Mouse (Mus musculus) limb, embryonic 14.5 days (tissue): ENCODE measurements at regions not wholly inside any gene's neighbourhood (a gene's known extent, or its start where the extent isn't known, plus 50 kb on each side); places are given as distances from the start of the nearest gene placed in this dataset.

Experiments used
- ATAC-seq: fragments of 200-750 bp; cut with Nextera tagmentation; 2 replicates; pipeline ENCODE4 v1.8.0; 2017; ENCODE audit warnings: low read depth, moderate number of reproducible peaks, moderate TSS enrichment; ENCODE audit not compliant: low FRiP score
- DNase-seq: peaks from one replicate; pipeline ENCODE4 v3.0.0-alpha.2; 2015; ENCODE audit warnings: low spot score
- H3K27ac ChIP-seq: fragments of 300-500 bp; sonication (generic); replicated peaks from 2 replicates; pipeline ENCODE4 v1.5.1; 2014; ENCODE audit warnings: low read depth, mild to moderate bottlenecking, low read length, moderate library complexity, mixed read lengths
- H3K27me3 ChIP-seq: fragments of 300-500 bp; sonication (generic); 2 replicates; pipeline ENCODE4 v1.6.1; 2014; ENCODE audit warnings: low read length, mixed read lengths; ENCODE audit not compliant: control insufficient read depth, insufficient read depth
- H3K36me3 ChIP-seq: fragments of 300-500 bp; sonication (generic); 2 replicates; pipeline ENCODE4 v1.6.1; 2014; ENCODE audit warnings: mild to moderate bottlenecking, low read length, moderate library complexity, mixed read lengths; ENCODE audit not compliant: control insufficient read depth, insufficient read depth
- H3K4me1 ChIP-seq: fragments of 300-500 bp; sonication (generic); 2 replicates; pipeline ENCODE4 v1.6.1; 2014; ENCODE audit warnings: antibody characterized with exemption, low read length, mixed read lengths; ENCODE audit not compliant: control insufficient read depth, insufficient read depth
- H3K4me2 ChIP-seq: fragments of 300-500 bp; sonication (generic); replicated peaks from 2 replicates; pipeline ENCODE4 v1.6.1; 2014; ENCODE audit warnings: low read depth, mild to moderate bottlenecking, low read length, moderate library complexity; ENCODE audit not compliant: severe bottlenecking
- H3K4me3 ChIP-seq: fragments of 300-500 bp; sonication (generic); replicated peaks from 2 replicates; pipeline ENCODE4 v1.5.1; 2014; ENCODE audit warnings: low read length
- H3K9ac ChIP-seq: fragments of 300-500 bp; sonication (generic); 2 replicates; pipeline ENCODE4 v1.6.1; 2014; ENCODE audit warnings: mild to moderate bottlenecking, low read depth, low read length, moderate library complexity; ENCODE audit not compliant: severe bottlenecking
- H3K9me3 ChIP-seq: fragments of 300-500 bp; sonication (generic); 2 replicates; pipeline ENCODE4 v1.6.1; 2016; ENCODE audit warnings: low read length; ENCODE audit not compliant: control insufficient read depth
- POLR2A ChIP-seq: fragments of 200-500 bp; IDR thresholded peaks from 2 replicates; pipeline ENCODE4 v1.8.0; 2012; ENCODE audit warnings: inconsistent platforms, mild to moderate bottlenecking, moderate library complexity, borderline replicate concordance; ENCODE audit not compliant: insufficient read depth, insufficient read length; ENCODE audit errors: extremely low read depth
- WGBS: fragments of 180-500 bp; shearing (Covaris S2); extraction: QIAGEN DNeasy Blood & Tissue Kit; methylation state at CpG from one replicate; pipeline ENCODE4 v1.1.7; 2014; 5-methylcytosine and 5-hydroxymethylcytosine counted together

GRCm38 (mm10) chr8:60071610-60072009, 431.4 kb downstream of the Gm10283 start:
- no peak overlapping the region for H3K4me2 ChIP-seq

GRCm38 (mm10) chr8:60055063-60055462, 447.9 kb downstream of the Gm10283 start:
- 79% methylated on average over 2 of the region's 2 CpGs for WGBS
- H3K9ac ChIP-seq = no peak overlapping the region
- H3K36me3 ChIP-seq = no peaks in the 10 kb centered on the region
- H3K4me3 ChIP-seq = no peak overlapping the region
- H3K4me2 ChIP-seq = no peak overlapping the region
- no peaks in the 10 kb centered on the region for H3K9me3 ChIP-seq
- H3K4me1 ChIP-seq = no peaks in the 10 kb centered on the region
- H3K27ac ChIP-seq = no peak overlapping the region
- no peak for DNase-seq
- ATAC-seq = no peak
- TF ChIP-seq POLR2A = no peak
- no peaks in the 10 kb centered on the region for H3K27me3 ChIP-seq

More at GRCm38 (mm10) chr8:60071610-60072009, 431.4 kb downstream of the Gm10283 start:
- no peaks in the 10 kb centered on the region for H3K9me3 ChIP-seq
- no peaks in the 10 kb centered on the region for H3K27me3 ChIP-seq
- no peaks in the 10 kb centered on the region for H3K36me3 ChIP-seq
- no peak overlapping the region for H3K4me3 ChIP-seq
- DNase-seq = no peak
- H3K27ac ChIP-seq = no peak overlapping the region
- TF ChIP-seq POLR2A = no peak
- WGBS = 79% methylated on average over 3 of the region's 3 CpGs
- no peaks in the 10 kb centered on the region for H3K4me1 ChIP-seq
- ATAC-seq = no peak
- no peak overlapping the region for H3K9ac ChIP-seq

GRCm38 (mm10) chr8:60028676-60029075, 474.3 kb downstream of the Gm10283 start:
- Histone ChIP-seq H3K36me3 (no peaks in the 10 kb centered on the region), H3K9ac (no peak overlapping the region), H3K4me2 (no peak overlapping the region), H3K9me3 (no peaks in the 10 kb centered on the region), H3K4me1 (no peaks in the 10 kb centered on the region), H3K27ac (no peak overlapping the region), H3K27me3 (no peaks in the 10 kb centered on the region), H3K4me3 (no peak overlapping the region)
- DNase-seq = peak; percentile 45
- peak; percentile 63 for ATAC-seq
- no peak for TF ChIP-seq POLR2A
- 40% methylated on average over 2 of the region's 2 CpGs for WGBS
